Comparison of ENCODE assay signal across 30 mouse cellular contexts in the genomic region with DNA sequence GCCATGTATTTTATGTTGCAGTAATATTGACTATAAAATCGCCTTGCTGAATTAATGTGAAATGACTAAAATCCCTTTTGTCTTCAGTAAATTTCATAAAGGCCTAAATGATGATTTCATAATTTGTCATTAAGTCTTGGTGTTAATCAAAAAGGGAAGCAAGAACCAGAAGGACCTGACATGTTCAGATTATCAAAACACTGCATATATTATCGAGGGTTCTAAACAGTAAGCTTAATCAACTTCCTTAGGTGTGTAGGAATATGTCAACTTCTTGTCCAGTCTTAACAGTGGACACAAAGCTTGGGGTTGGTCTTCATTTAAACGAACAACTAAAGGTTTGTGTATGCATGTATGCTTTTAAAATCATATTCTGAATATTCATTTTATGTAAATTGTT. TPM values are rescaled to one million over a fixed set of nuclear protein-coding genes. Genes with fewer than 3 reads are reported as not detected.
"Had no signal": no experiment of that assay in that cellular context is flagged by ENCODE, and none has a peak within 500 bp of the region (broad histone marks: within the 10 kb centered on the region; RNA-seq: fewer than 3 reads in every experiment).

No protein-coding gene starts in this region.

- H3K36me3 ChIP-seq: forebrain, embryonic 15.5 days had no signal

- H3K9me3 ChIP-seq: embryonic facial prominence, embryonic 10.5 days; embryonic facial prominence, embryonic 12.5 days; embryonic facial prominence, embryonic 13.5 days; embryonic facial prominence, embryonic 15.5 days; forebrain, embryonic 10.5 days; forebrain, embryonic 13.5 days; forebrain, embryonic 15.5 days had no signal

- H3K9ac ChIP-seq: embryonic facial prominence, embryonic 12.5 days; embryonic facial prominence, embryonic 13.5 days; embryonic facial prominence, embryonic 15.5 days; forebrain, embryonic 12.5 days; forebrain, embryonic 13.5 days; forebrain, embryonic 15.5 days; forebrain, postnatal 0 days had no signal

- H3K4me1 ChIP-seq: embryonic facial prominence, embryonic 10.5 days; embryonic facial prominence, embryonic 12.5 days; embryonic facial prominence, embryonic 13.5 days; embryonic facial prominence, embryonic 15.5 days; forebrain, embryonic 10.5 days; forebrain, embryonic 12.5 days; forebrain, embryonic 13.5 days; forebrain, embryonic 15.5 days had no signal

- H3K4me3 ChIP-seq: embryonic facial prominence, embryonic 10.5 days; embryonic facial prominence, embryonic 12.5 days; embryonic facial prominence, embryonic 13.5 days; embryonic facial prominence, embryonic 15.5 days; erythroblast, embryonic 14.5 days; forebrain, embryonic 10.5 days; forebrain, embryonic 12.5 days; forebrain, embryonic 13.5 days; forebrain, embryonic 15.5 days; gastrocnemius, adult 2 months; heart, adult 2 months had no signal

- H3K4me2 ChIP-seq: embryonic facial prominence, embryonic 12.5 days; embryonic facial prominence, embryonic 13.5 days; embryonic facial prominence, embryonic 15.5 days; forebrain, embryonic 12.5 days; forebrain, embryonic 13.5 days; forebrain, embryonic 15.5 days had no signal

- H3K27ac ChIP-seq: embryonic facial prominence, embryonic 10.5 days; embryonic facial prominence, embryonic 12.5 days; embryonic facial prominence, embryonic 13.5 days; embryonic facial prominence, embryonic 15.5 days; forebrain, embryonic 10.5 days; forebrain, embryonic 12.5 days; forebrain, embryonic 13.5 days; forebrain, embryonic 15.5 days; gastrocnemius, adult 2 months; heart, adult 2 months had no signal

- DNase-seq: cerebellum, adult 9-10 months; cerebellum, adult 9-11 months; cerebellum, postnatal 10 days; cerebellum, postnatal 14 days; cerebellum, postnatal 25 days; cerebellum, postnatal 36 days; embryo, embryonic 11 days; forebrain, postnatal 0 days; gastrocnemius, adult 2 months; gastrocnemius, postnatal 10 days; gastrocnemius, postnatal 14 days; gastrocnemius, postnatal 25 days; gastrocnemius, postnatal 36 days; heart, adult 11 months; heart, adult 18-20 months; heart, adult 2 months had no signal

- H3K27me3 ChIP-seq: embryonic facial prominence, embryonic 12.5 days; embryonic facial prominence, embryonic 13.5 days; embryonic facial prominence, embryonic 15.5 days; forebrain, embryonic 12.5 days; forebrain, embryonic 13.5 days; forebrain, embryonic 15.5 days had no signal

- ATAC-seq: forebrain, embryonic 13.5 days; forebrain, embryonic 14.5 days; forebrain, embryonic 15.5 days; forebrain, embryonic 16.5 days; forebrain, postnatal 0 days had no signal

RNA-seq across cellular contexts. Expression of a gene that starts 59.9 kb away (rescaled TPM):
- total RNA-seq: common myeloid progenitor, adult 5-6 weeks; granulocyte monocyte progenitor cell, adult 5-6 weeks; heart, adult 2 months had no signal
- polyA plus RNA-seq: erythroblast, embryonic 14.5 days; forebrain, embryonic 11.5 days; heart, adult 2 months had no signal
